Mouse (Mus musculus) lung, adult 2 months (tissue): Measurements from ENCODE around the gene Fam126a.

Source experiments
- CTCF ChIP-seq: fragments of 200-500 bp; IDR thresholded peaks from 2 replicates; pipeline ENCODE4 v1.5.1; 2011; ENCODE audit warnings: mild to moderate bottlenecking, low read length, control low read depth; ENCODE audit not compliant: insufficient read depth
- POLR2A ChIP-seq: fragments of 200-500 bp; IDR thresholded peaks from 2 replicates; pipeline ENCODE4 v1.6.1; 2011; ENCODE audit warnings: low read depth, mild to moderate bottlenecking, control low read depth, low read length, borderline replicate concordance; ENCODE audit errors: extremely low read depth

- TF ChIP-seq CTCF (no peak), POLR2A (no peak)
These were observed 52.0 kb downstream of the Fam126a start for GRCm38 (mm10) chr5:23978516-23978915.
